Mouse (Mus musculus) myocyte (in vitro differentiated cells): ENCODE measurements at regions not wholly inside any gene's neighbourhood (a gene's known extent, or its start where the extent isn't known, plus 50 kb on each side); places are given as distances from the start of the nearest gene placed in this dataset.

Experiments
- CEBPB ChIP-seq: IDR thresholded peaks from 2 replicates; pipeline ENCODE4 v1.6.1; 2011; ENCODE audit warnings: mild to moderate bottlenecking, moderate library complexity; ENCODE audit not compliant: poor library complexity, insufficient read depth, severe bottlenecking
- E2F4 ChIP-seq: IDR thresholded peaks from one replicate; pipeline ENCODE4 v1.6.1; 2011; ENCODE audit warnings: mild to moderate bottlenecking, control low read depth, moderate library complexity; ENCODE audit not compliant: insufficient read depth
- MAX ChIP-seq: IDR thresholded peaks from one replicate; pipeline ENCODE4 v1.6.1; 2011; ENCODE audit warnings: low read depth, mild to moderate bottlenecking, control low read depth
- MYOD1 ChIP-seq, 3 experiments: IDR thresholded peaks; one replicate each; pipeline ENCODE4 v1.6.1; 2011; ENCODE audit warnings: control low read depth in 2 of 3, low read depth in 2 of 3, mild to moderate bottlenecking in 2 of 3, moderate library complexity in 1 of 3; ENCODE audit not compliant: insufficient read length in 2 of 3, control insufficient read depth in 1 of 3
- MYOG ChIP-seq, 3 experiments: IDR thresholded peaks; one replicate each; pipeline ENCODE4 v1.6.1; 2011; ENCODE audit warnings: control low read depth in 2 of 3, low read depth in 2 of 3, mild to moderate bottlenecking in 2 of 3; ENCODE audit not compliant: insufficient read length in 2 of 3, control insufficient read depth in 1 of 3, insufficient read depth in 1 of 3
- POLR2A ChIP-seq: IDR thresholded peaks from one replicate; pipeline ENCODE4 v1.6.1; 2011; ENCODE audit warnings: low read depth, mild to moderate bottlenecking, control low read depth, moderate library complexity; ENCODE audit not compliant: insufficient read length
- POLR2AphosphoS2 ChIP-seq: IDR thresholded peaks from one replicate; pipeline ENCODE4 v1.6.1; 2011; ENCODE audit warnings: low read depth, control low read depth; ENCODE audit not compliant: insufficient read length
- TCF12 ChIP-seq: IDR thresholded peaks from one replicate; pipeline ENCODE4 v1.6.1; 2011; ENCODE audit warnings: mild to moderate bottlenecking, control low read depth; ENCODE audit not compliant: poor library complexity, insufficient read depth, severe bottlenecking
- TCF3 ChIP-seq: IDR thresholded peaks from one replicate; pipeline ENCODE4 v1.6.1; 2011; ENCODE audit warnings: low read depth, control low read depth; ENCODE audit not compliant: insufficient read length
- USF1 ChIP-seq: IDR thresholded peaks from one replicate; pipeline ENCODE4 v1.6.1; 2011; ENCODE audit warnings: low read depth, mild to moderate bottlenecking, control low read depth, moderate library complexity

GRCm38 (mm10) chr19:21028981-21029380 lies 75.0 kb upstream of the Tmc1 start:
- TF ChIP-seq POLR2A (no peak), MAX (no peak), MYOG (IDR thresholded peaks at IDR 0.05; ENCODE audit: control insufficient read depth in 1 of 3, insufficient read depth in 1 of 3, insufficient read length in 2 of 3, low read depth in 2 of 3) (no peak), MYOD1 (IDR thresholded peaks at IDR 0.05; ENCODE audit: control insufficient read depth in 1 of 3, insufficient read length in 2 of 3, low read depth in 2 of 3) (no peak), POLR2AphosphoS2 (no peak), USF1 (no peak), TCF12 (no peak), E2F4 (no peak), CEBPB (no peak), TCF3 (no peak)
